Mouse (Mus musculus) liver, adult 2 months (tissue): ENCODE measurements around the gene Ttc30a1. TPM values are rescaled to one million over a fixed set of nuclear protein-coding genes. Genes with fewer than 3 reads are reported as not detected.
"Not testable (repeated sequence)": the region's sequence is repeated elsewhere in the genome, so short reads cannot be mapped to it uniquely, and the experiment has no call there.

Experiments
- DNase-seq: peaks from one replicate; pipeline ENCODE4 v3.0.0-alpha.2; 2011; ENCODE audit warnings: low read depth, low spot score; ENCODE audit errors: extremely low read depth
- H3K27ac ChIP-seq: fragments of 200-500 bp; replicated peaks from 2 replicates; pipeline ENCODE4 v1.5.1; 2012; ENCODE audit warnings: low read depth, mild to moderate bottlenecking, control low read depth, inconsistent platforms, low read length; ENCODE audit not compliant: insufficient read depth
- H3K27me3 ChIP-seq: fragments of 200-500 bp; 2 replicates; pipeline ENCODE4 v1.6.1; 2012; ENCODE audit warnings: mild to moderate bottlenecking, moderate library complexity, low read length, inconsistent platforms; ENCODE audit not compliant: control insufficient read depth, insufficient read depth
- H3K36me3 ChIP-seq: fragments of 200-500 bp; 2 replicates; pipeline ENCODE4 v1.6.1; 2012; ENCODE audit warnings: low read length, inconsistent platforms; ENCODE audit not compliant: control insufficient read depth, insufficient read depth
- H3K4me1 ChIP-seq: fragments of 200-500 bp; 2 replicates; pipeline ENCODE4 v1.6.1; 2011; ENCODE audit warnings: low read length; ENCODE audit not compliant: control insufficient read depth, insufficient read depth
- H3K4me3 ChIP-seq: fragments of 200-500 bp; 2 replicates; pipeline ENCODE4 v1.5.1; 2011; ENCODE audit warnings: low read depth, mild to moderate bottlenecking, control low read depth, low read length, moderate library complexity; ENCODE audit not compliant: insufficient read depth
- H3K79me2 ChIP-seq: fragments of 200-500 bp; 2 replicates; pipeline ENCODE4 v1.6.1; 2012; ENCODE audit warnings: inconsistent platforms, mild to moderate bottlenecking, low read length, moderate library complexity; ENCODE audit not compliant: control insufficient read depth, insufficient read depth
- H3K9ac ChIP-seq: fragments of 200-500 bp; 2 replicates; pipeline ENCODE4 v1.6.1; 2012; ENCODE audit warnings: low read depth, mild to moderate bottlenecking, control low read depth, inconsistent platforms, low read length
- CTCF ChIP-seq: fragments of 200-500 bp; IDR thresholded peaks from 2 replicates; pipeline ENCODE4 v1.5.1; 2011; ENCODE audit warnings: low read depth, low read length, control low read depth
- POLR2A ChIP-seq: fragments of 200-500 bp; IDR thresholded peaks from 2 replicates; pipeline ENCODE4 v1.6.1; 2011; ENCODE audit warnings: low read length, control low read depth; ENCODE audit not compliant: insufficient read depth; ENCODE audit errors: extremely low read depth
- WGBS: fragments of 180-500 bp; shearing (Covaris S2); methylation state at CpG from one replicate; pipeline ENCODE4 v1.1.7; 2018; 5-methylcytosine and 5-hydroxymethylcytosine counted together
- polyA plus RNA-seq: library from polyadenylated mRNA; depleted of rRNA; stranded (reverse); fragments of >200 nt; gene quantifications from 2 replicates; pipeline ENCODE4 v1.2.3, GENCODE M21; 2012
- total RNA-seq: library from RNA; depleted of rRNA; stranded (reverse); fragments of >200 nt; gene quantifications from 2 replicates; pipeline ENCODE4 v1.2.3, GENCODE M21; 2014

Ttc30a1 gene
- total and polyA plus RNA-seq, 2 experiments: 0.92 to 1.4 TPM

GRCm38 (mm10) chr2:75976070-75976469 lies 5.7 kb downstream of the Ttc30a1 start:
- not testable (repeated sequence) for H3K4me3 ChIP-seq, H3K9ac ChIP-seq, H3K27me3 ChIP-seq, H3K79me2 ChIP-seq, H3K4me1 ChIP-seq, H3K27ac ChIP-seq, H3K36me3 ChIP-seq, DNase-seq
- 67% methylated on average over 2 of the region's 2 CpGs for WGBS

DNA sequence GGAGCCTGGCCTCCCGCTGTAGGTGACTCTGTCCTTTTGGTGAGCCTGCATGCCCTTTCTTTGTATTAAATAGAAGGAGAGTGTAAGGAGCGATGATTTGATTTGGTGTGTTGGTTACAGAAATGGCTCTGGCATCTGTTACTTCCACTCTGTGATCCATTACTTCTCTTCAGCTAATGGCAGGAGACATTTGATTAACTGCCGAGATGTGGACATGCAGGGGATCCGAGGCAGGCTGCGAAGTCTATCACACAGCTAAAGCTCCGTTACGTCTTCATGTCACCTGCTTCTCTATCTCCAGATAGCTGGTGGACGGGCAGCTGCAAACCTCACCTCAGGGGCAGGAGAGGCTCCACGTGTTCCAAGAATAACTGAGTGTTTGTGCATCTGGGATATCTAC lies 7.6 kb downstream of the Ttc30a1 start:
- no peaks in the 10 kb centered on the region for H3K4me1 ChIP-seq
- TF ChIP-seq CTCF (no peak), POLR2A (no peak)
- no peak overlapping the region for H3K9ac ChIP-seq
- 73% methylated on average over 9 of the region's 9 CpGs for WGBS
- H3K27me3 ChIP-seq: no peaks in the 10 kb centered on the region
- no peak for DNase-seq
- no peaks in the 10 kb centered on the region for H3K36me3 ChIP-seq
- H3K27ac ChIP-seq: no peak overlapping the region
- no peaks in the 10 kb centered on the region for H3K79me2 ChIP-seq
- no peak overlapping the region for H3K4me3 ChIP-seq

DNA sequence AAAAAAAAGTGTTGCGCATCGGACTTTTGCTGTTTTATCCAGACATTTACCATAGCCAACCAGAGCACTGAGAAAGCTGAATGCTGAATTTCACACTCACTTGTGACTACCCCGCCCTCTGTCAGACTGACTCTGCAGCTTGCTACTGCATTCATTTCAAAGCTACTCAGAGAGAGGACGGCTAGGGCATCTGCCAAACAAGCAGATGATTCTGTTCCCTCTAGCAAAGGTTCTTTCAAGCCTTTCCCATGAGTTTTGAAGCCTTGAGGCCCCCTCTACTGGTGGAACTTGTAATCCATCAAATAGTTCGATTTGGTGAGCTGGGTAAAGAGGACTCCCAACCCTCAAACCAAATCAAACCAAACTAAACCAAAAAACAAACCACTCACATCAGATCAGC lies 16.8 kb downstream of the Ttc30a1 start:
- H3K79me2 ChIP-seq: no peaks in the 10 kb centered on the region
- DNase-seq: peak; percentile 60
- H3K4me3 ChIP-seq: no peak overlapping the region
- TF ChIP-seq POLR2A: no peak
- 0 out of 2 replicates have a peak, but pooled peaks have one; percentile 20 for TF ChIP-seq CTCF
- H3K36me3 ChIP-seq: no peaks in the 10 kb centered on the region
- H3K4me1 ChIP-seq: no peaks in the 10 kb centered on the region; the same call in 1 of the 2 replicates
- H3K9ac ChIP-seq: no peak overlapping the region
- H3K27me3 ChIP-seq: no peaks in the 10 kb centered on the region
- 23% methylated on average over 5 of the region's 5 CpGs for WGBS
- H3K27ac ChIP-seq: no peak overlapping the region

DNA sequence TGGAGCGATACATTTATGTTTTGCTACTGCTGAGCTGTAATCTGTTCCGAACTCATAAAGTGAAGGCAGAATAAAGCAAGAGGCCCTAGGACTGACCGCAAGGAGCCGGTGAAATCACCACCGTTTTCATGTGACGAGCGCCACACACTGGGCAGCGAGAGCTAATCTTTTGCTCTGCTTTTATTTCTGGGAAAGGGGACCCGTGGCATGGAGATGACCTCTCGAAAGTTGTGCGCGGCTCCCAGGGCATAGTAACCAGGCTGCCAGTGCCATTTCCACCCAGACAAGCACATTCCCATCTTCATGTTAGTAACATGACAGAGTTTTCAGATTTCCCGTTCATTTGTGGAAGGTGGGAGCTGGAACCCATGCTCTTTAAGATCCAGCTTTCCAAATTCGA lies 17.3 kb downstream of the Ttc30a1 start:
- Histone ChIP-seq H3K9ac (no peak overlapping the region), H3K27ac (no peak overlapping the region), H3K79me2 (no peaks in the 10 kb centered on the region), H3K4me1 (no peaks in the 10 kb centered on the region; the same call in 1 of the 2 replicates), H3K27me3 (no peaks in the 10 kb centered on the region), H3K4me3 (no peak overlapping the region), H3K36me3 (no peaks in the 10 kb centered on the region)
- WGBS: 10% methylated on average over 14 of the region's 14 CpGs
- TF ChIP-seq POLR2A: no peak
- TF ChIP-seq CTCF: peak; percentile 74
- DNase-seq: peak; percentile 35

GRCm38 (mm10) chr2:75964051-75964450 lies 17.7 kb downstream of the Ttc30a1 start:
- no peak overlapping the region for H3K4me3 ChIP-seq
- H3K4me1 ChIP-seq: no peaks in the 10 kb centered on the region; the same call in 1 of the 2 replicates
- DNase-seq: no peak
- no peak overlapping the region for H3K9ac ChIP-seq
- no peaks in the 10 kb centered on the region for H3K79me2 ChIP-seq
- H3K27ac ChIP-seq: no peak overlapping the region
- WGBS: 56% methylated on average over 5 of the region's 5 CpGs
- TF ChIP-seq POLR2A (no peak), CTCF (no peak)
- no peaks in the 10 kb centered on the region for H3K36me3 ChIP-seq
- H3K27me3 ChIP-seq: no peaks in the 10 kb centered on the region

DNA sequence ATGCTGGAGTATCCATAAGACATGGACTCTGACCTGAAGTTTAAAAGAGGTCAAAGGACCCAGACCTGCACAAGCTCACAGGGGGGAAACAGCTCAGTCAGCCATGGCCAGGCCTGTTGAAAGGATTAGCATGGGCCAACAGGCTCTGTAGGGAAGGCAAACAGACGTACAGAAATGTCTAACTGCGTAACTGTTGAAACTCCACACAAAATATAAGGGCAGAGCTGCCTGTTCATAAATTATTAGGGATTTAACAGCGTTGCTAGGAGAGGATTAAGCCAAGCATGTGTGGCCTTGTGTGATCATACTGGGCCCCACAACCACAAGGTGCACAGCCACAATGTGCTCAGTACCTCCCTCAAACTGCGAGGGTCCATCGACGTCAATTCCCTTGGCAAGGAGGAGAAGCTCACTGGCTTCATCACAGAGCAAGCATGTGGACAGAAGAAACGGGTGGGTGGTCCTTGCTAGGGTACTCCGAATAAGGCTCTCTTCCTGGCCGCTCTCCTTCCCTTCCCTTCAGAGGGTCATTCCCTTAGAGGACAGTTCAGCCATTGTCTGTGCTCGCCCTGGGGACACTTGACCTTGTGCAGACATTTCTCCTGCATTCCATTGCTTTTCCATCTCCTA lies 18.4 kb downstream of the Ttc30a1 start:
- Histone ChIP-seq H3K79me2 (no peaks in the 10 kb centered on the region), H3K27ac (no peak overlapping the region), H3K27me3 (no peaks in the 10 kb centered on the region), H3K36me3 (no peaks in the 10 kb centered on the region), H3K9ac (no peak overlapping the region), H3K4me1 (no peaks in the 10 kb centered on the region; the same call in 1 of the 2 replicates), H3K4me3 (no peak overlapping the region)
- TF ChIP-seq CTCF (no peak), POLR2A (no peak)
- no peak for DNase-seq
- 92% methylated on average over 10 of the region's 10 CpGs for WGBS
